Mouse (Mus musculus) olfactory bulb, adult 2 months (tissue): ENCODE measurements around the gene Evl.

Experiments used
- CTCF ChIP-seq: fragments of 200-500 bp; IDR thresholded peaks from 2 replicates; pipeline ENCODE4 v1.5.1; 2012; ENCODE audit warnings: low read depth, mild to moderate bottlenecking, low read length, moderate library complexity; ENCODE audit not compliant: insufficient read depth
- POLR2A ChIP-seq: fragments of 200-500 bp; IDR thresholded peaks from 2 replicates; pipeline ENCODE4 v1.6.1; 2012; ENCODE audit warnings: mild to moderate bottlenecking, low read depth, low read length, moderate library complexity; ENCODE audit not compliant: insufficient read depth

GRCm38 (mm10) chr12:108689167-108689566 is 134.6 kb downstream of the Evl start:
- TF ChIP-seq POLR2A, result no peak
- TF ChIP-seq CTCF, result no peak
